Mouse (Mus musculus): ENCODE data around the gene Ccnl2. TPM values are rescaled to one million over a fixed set of nuclear protein-coding genes. Genes with fewer than 3 reads are reported as not detected.

Gene Ccnl2
- polyA plus RNA-seq, 1 experiment = 38.4 TPM

DNA sequence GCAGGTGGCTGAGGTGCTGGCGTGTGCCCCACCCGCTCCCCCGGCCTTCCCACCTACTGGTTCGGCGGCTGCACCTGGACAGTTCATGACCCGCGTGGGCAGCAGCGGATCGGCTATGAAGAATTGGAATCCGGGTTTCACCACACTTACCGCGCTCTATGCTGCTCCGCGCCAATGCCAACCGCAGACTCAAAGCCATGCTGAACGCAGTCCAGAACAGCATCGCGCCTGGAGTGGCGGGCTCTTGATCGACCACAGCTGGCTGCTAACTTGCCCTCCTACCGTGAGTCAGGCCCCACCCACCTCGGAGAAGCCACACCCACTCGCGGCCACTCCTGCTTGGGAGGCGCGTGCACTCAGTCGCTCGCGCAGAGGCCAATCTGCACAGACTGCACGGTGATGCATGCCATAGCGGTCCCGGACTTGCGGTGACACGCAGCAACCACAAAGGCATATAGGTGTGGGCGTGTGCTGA is 38.0 kb upstream of the Ccnl2 start, which contains the start of gene Vwa1:
Gene Vwa1, minus strand, starts transcription at position 419 of the 475 bp plus-strand sequence.
- H3K27ac ChIP-seq (ENCODE audit: control insufficient read depth, insufficient read depth, low read depth, low read length) = peak within 1 kb of the TSS; percentile 85
- TF ChIP-seq POLR2A (IDR thresholded peaks at IDR 0.05; ENCODE audit: control insufficient read depth, low read depth, low read length) = peak; percentile 90
- no peak for TF ChIP-seq CTCF (IDR thresholded peaks at IDR 0.05; ENCODE audit: control insufficient read depth, insufficient read depth, insufficient replicate concordance, low read depth, low read length)
- no peaks in the 10 kb centered on the region for H3K27me3 ChIP-seq (ENCODE audit: control insufficient read depth, insufficient read depth, low read length)
- no peaks in the 10 kb centered on the region for H3K36me3 ChIP-seq (ENCODE audit: control insufficient read depth, insufficient read depth, low read length)
- peaks cover 37% of the 10 kb centered on the region for H3K4me1 ChIP-seq (ENCODE audit: control insufficient read depth, insufficient read depth, low read length)
- H3K4me3 ChIP-seq (ENCODE audit: control insufficient read depth, low read depth, low read length) = peak within 1 kb of the TSS; percentile 76

- no peak overlapping the region for H3K4me3 ChIP-seq (ENCODE audit: control insufficient read depth, low read depth, low read length)
- peaks cover 32% of the 10 kb centered on the region for H3K4me1 ChIP-seq (ENCODE audit: control insufficient read depth, insufficient read depth, low read length)
- H3K27me3 ChIP-seq (ENCODE audit: control insufficient read depth, insufficient read depth, low read length) = no peaks in the 10 kb centered on the region
- H3K27ac ChIP-seq (ENCODE audit: control insufficient read depth, insufficient read depth, low read depth, low read length) = peak overlapping the region; percentile 85
- no peaks in the 10 kb centered on the region for H3K36me3 ChIP-seq (ENCODE audit: control insufficient read depth, insufficient read depth, low read length)
- TF ChIP-seq CTCF (IDR thresholded peaks at IDR 0.05; ENCODE audit: control insufficient read depth, insufficient read depth, insufficient replicate concordance, low read depth, low read length) (no peak), POLR2A (IDR thresholded peaks at IDR 0.05; ENCODE audit: control insufficient read depth, low read depth, low read length) (peak; percentile 30; the same call in 1 of the 2 replicates)
Observed at GRCm38 (mm10) chr4:155774971-155775740, 37.1 kb upstream of the Ccnl2 start.

GRCm38 (mm10) chr4:155775855-155776254 is 36.4 kb upstream of the Ccnl2 start:
- peak overlapping the region; percentile 85 for H3K27ac ChIP-seq (ENCODE audit: control insufficient read depth, insufficient read depth, low read depth, low read length)
- no peaks in the 10 kb centered on the region for H3K36me3 ChIP-seq (ENCODE audit: control insufficient read depth, insufficient read depth, low read length)
- H3K27me3 ChIP-seq (ENCODE audit: control insufficient read depth, insufficient read depth, low read length) = no peaks in the 10 kb centered on the region
- no peak overlapping the region for H3K4me3 ChIP-seq (ENCODE audit: control insufficient read depth, low read depth, low read length)
- TF ChIP-seq POLR2A (IDR thresholded peaks at IDR 0.05; ENCODE audit: control insufficient read depth, low read depth, low read length) (no peak), CTCF (IDR thresholded peaks at IDR 0.05; ENCODE audit: control insufficient read depth, insufficient read depth, insufficient replicate concordance, low read depth, low read length) (no peak)
- peaks cover 26% of the 10 kb centered on the region for H3K4me1 ChIP-seq (ENCODE audit: control insufficient read depth, insufficient read depth, low read length)

DNA sequence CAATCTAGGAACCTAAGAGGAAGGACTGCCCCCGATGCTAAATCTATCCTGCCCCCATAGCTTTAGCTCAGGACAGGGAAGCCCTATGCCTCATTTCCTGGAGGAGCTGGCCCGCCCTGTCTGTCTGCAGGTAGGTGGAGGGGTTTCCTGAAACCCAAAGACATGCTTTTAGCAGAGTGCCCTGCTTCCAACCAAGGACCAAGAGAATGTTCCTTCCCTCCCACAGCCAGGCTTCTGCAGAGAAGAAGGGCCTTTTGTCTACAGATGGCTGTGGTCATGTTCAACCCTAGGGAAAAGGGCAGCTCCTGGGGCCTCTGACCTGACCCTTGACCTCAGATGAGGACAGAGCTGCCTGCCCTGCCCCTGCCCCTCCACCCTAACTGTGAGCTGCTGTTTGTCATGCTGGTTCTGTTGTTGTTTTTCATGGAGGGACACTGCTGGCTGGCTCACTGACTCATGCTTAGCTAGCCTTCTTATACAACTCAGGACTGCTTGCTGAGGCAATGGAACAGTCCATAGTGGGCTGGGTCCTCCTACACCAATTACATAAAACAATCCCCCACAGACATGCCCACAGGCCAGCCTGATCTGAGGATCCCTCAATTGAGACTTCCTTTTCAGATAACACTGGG is 35.5 kb upstream of the Ccnl2 start:
- Histone ChIP-seq H3K4me1 (ENCODE audit: control insufficient read depth, insufficient read depth, low read length) (peaks cover 29% of the 10 kb centered on the region), H3K36me3 (ENCODE audit: control insufficient read depth, insufficient read depth, low read length) (no peaks in the 10 kb centered on the region), H3K4me3 (ENCODE audit: control insufficient read depth, low read depth, low read length) (no peak overlapping the region), H3K27me3 (ENCODE audit: control insufficient read depth, insufficient read depth, low read length) (no peaks in the 10 kb centered on the region), H3K27ac (ENCODE audit: control insufficient read depth, insufficient read depth, low read depth, low read length) (peak overlapping the region; percentile 71)
- TF ChIP-seq CTCF (IDR thresholded peaks at IDR 0.05; ENCODE audit: control insufficient read depth, insufficient read depth, insufficient replicate concordance, low read depth, low read length) (no peak), POLR2A (IDR thresholded peaks at IDR 0.05; ENCODE audit: control insufficient read depth, low read depth, low read length) (no peak)

DNA sequence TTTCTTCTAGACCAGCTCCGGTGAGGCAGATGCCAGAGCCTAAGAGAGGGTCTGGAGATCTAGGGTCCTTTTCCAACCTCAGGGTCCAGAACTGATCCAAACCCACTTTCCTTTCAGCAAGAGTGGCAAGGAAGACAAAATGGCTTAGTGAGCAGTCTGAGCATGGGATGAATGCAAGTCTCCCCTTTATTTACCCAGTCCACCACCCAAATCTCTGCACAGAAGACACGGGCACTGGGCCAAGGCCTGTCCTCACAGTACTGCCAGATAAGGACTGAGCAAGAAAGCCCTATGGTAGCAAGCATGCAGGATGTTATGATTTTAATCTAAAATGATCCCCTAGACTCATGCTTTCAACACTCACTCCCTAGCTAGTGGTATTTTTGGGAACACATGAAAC is 34.5 kb upstream of the Ccnl2 start:
- H3K4me1 ChIP-seq (ENCODE audit: control insufficient read depth, insufficient read depth, low read length) = peaks cover 29% of the 10 kb centered on the region
- H3K4me3 ChIP-seq (ENCODE audit: control insufficient read depth, low read depth, low read length) = no peak overlapping the region
- no peaks in the 10 kb centered on the region for H3K36me3 ChIP-seq (ENCODE audit: control insufficient read depth, insufficient read depth, low read length)
- no peak for TF ChIP-seq POLR2A (IDR thresholded peaks at IDR 0.05; ENCODE audit: control insufficient read depth, low read depth, low read length)
- H3K27me3 ChIP-seq (ENCODE audit: control insufficient read depth, insufficient read depth, low read length) = no peaks in the 10 kb centered on the region
- H3K27ac ChIP-seq (ENCODE audit: control insufficient read depth, insufficient read depth, low read depth, low read length) = peak overlapping the region; percentile 50; the same call in 1 of the 2 replicates

GRCm38 (mm10) chr4:155779498-155779897 is 32.8 kb upstream of the Ccnl2 start:
- peaks cover 34% of the 10 kb centered on the region for H3K4me1 ChIP-seq (ENCODE audit: control insufficient read depth, insufficient read depth, low read length)
- TF ChIP-seq POLR2A (IDR thresholded peaks at IDR 0.05; ENCODE audit: control insufficient read depth, low read depth, low read length) (no peak), CTCF (IDR thresholded peaks at IDR 0.05; ENCODE audit: control insufficient read depth, insufficient read depth, insufficient replicate concordance, low read depth, low read length) (no peak)

DNA sequence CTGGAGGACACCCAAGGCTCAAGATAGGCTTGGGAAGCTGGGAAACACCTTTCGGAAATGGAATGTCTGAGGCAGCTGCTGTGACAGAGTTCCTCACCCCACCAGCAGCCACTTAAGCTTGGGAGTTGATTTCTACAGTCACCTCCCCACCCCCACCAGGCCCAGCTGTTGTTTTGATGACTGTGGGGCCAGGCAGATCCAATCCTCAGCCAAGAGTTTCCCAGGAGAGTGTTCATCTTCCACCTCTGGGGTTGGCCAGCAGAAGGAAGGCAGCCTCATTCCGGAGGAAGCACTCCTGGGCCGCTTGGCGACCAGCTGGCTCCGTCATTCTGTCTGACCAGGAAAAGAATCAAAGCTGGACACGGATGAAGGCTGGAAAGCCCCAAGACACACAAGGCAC is 31.4 kb upstream of the Ccnl2 start:
- H3K27ac ChIP-seq (ENCODE audit: control insufficient read depth, insufficient read depth, low read depth, low read length) = peak overlapping the region; percentile 76
- TF ChIP-seq POLR2A (IDR thresholded peaks at IDR 0.05; ENCODE audit: control insufficient read depth, low read depth, low read length) (no peak), CTCF (IDR thresholded peaks at IDR 0.05; ENCODE audit: control insufficient read depth, insufficient read depth, insufficient replicate concordance, low read depth, low read length) (no peak)
- H3K4me1 ChIP-seq (ENCODE audit: control insufficient read depth, insufficient read depth, low read length) = peaks cover 31% of the 10 kb centered on the region
- H3K36me3 ChIP-seq (ENCODE audit: control insufficient read depth, insufficient read depth, low read length) = no peaks in the 10 kb centered on the region
- no peak overlapping the region for H3K4me3 ChIP-seq (ENCODE audit: control insufficient read depth, low read depth, low read length)
- no peaks in the 10 kb centered on the region for H3K27me3 ChIP-seq (ENCODE audit: control insufficient read depth, insufficient read depth, low read length)

More at GRCm38 (mm10) chr4:155779498-155779897, 32.8 kb upstream of the Ccnl2 start:
- H3K4me3 ChIP-seq (ENCODE audit: control insufficient read depth, low read depth, low read length) = no peak overlapping the region
- no peak overlapping the region for H3K27ac ChIP-seq (ENCODE audit: control insufficient read depth, insufficient read depth, low read depth, low read length)
- H3K36me3 ChIP-seq (ENCODE audit: control insufficient read depth, insufficient read depth, low read length) = no peaks in the 10 kb centered on the region
- no peaks in the 10 kb centered on the region for H3K27me3 ChIP-seq (ENCODE audit: control insufficient read depth, insufficient read depth, low read length)
